Mouse (Mus musculus): ENCODE data around the gene Slmap. TPM values are rescaled to one million over a fixed set of nuclear protein-coding genes. Genes with fewer than 3 reads are reported as not detected.
"Not testable (repeated sequence)": the region's sequence is repeated elsewhere in the genome, so short reads cannot be mapped to it uniquely, and the experiment has no call there.

Gene Slmap
- 10 to 100 TPM; 72.0 to 92.7 TPM for total RNA-seq (2021)
- long read RNA-seq, experiment 1, partial matches to known transcripts = 4 of 22 reads
- long read RNA-seq, experiment 1, other reads (novel, unspliced or antisense) = 18 of 22 reads
- long read RNA-seq, experiment 2, partial matches to known transcripts = 37 of 71 reads
- long read RNA-seq, experiment 2, other reads (novel, unspliced or antisense) = 33 of 71 reads

- peak; percentile 96 for DNase-seq
Measured at GRCm38 (mm10) chr14:26534757-26535479, at the start of gene Slmap. Gene Slmap, minus strand, starts transcription at chr14:26534931.

DNA sequence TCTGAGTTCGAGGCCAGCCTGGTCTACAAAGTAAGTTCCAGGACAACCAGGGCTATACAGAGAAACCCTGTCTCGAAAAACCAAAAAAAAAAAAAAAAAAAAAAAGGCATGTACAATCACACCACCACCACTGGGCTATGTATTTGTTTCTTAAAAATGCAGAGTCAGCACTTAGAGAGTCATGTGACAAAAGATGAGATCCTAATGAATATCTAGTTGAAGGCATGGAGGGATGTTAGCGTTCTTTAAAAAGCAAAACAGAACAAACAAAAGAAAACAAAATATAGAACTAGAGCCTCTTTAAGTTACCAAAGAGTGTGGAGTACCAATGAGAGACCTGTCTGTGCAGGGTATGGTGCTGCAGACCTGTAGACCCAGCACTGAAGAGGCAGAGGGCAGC lies 48.9 kb upstream of the Slmap start:
- no peak for DNase-seq

GRCm38 (mm10) chr14:26579346-26580343 lies 44.9 kb upstream of the Slmap start:
- peak; percentile 91 for DNase-seq

- no peak for DNase-seq
Measured at GRCm38 (mm10) chr14:26578791-26579191, 44.1 kb upstream of the Slmap start.

DNA sequence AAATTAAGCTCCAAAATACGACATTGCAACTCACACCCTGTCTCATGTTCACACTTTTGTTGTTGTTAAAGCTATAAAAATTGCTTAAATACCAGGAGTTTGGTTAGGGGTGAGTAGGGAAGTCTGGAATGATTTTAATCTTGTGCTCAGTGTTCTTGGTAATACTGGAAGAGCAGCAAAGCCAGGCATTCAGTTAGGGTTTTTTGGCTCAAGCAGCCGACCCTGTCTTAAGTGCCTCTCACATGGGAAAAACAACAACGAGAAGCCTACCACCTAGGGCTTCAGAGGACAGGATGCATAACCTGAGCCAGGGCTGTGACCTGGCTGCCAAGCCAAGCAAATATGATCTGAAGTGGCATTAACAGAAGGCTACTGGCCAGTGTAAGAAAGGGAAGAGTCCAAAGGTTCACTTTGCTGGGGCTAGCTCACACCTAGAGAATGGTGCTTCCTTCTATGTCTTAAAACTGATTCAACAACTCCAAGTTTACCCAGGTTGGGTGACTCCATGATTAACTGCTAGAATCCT lies 41.6 kb upstream of the Slmap start:
- DNase-seq = no peak

DNA sequence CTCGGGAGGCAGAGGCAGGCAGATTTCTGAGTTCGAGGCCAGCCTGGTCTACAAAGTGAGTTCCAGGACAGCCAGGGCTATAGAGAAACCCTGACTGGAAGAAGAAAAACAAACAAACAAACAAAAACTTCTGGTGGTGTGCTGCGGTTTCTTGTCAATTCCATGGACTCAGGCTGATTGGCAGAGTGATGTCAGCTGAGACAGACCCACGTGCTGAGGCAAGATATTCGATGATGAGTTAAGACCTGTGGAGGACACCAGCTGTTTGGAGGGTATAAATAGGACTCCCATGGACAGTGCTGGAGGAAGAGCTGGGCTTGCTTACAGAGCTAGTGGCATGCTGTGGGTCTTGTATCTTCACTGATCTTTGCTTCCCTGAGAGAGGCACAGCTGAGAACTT lies 38.8 kb upstream of the Slmap start, which contains the start of gene Dennd6a:
Gene Dennd6a, plus strand, starts transcription at position 301 of the 400 bp plus-strand sequence.
- DNase-seq = not testable (repeated sequence)

- no peak for DNase-seq
Measured at GRCm38 (mm10) chr14:26571951-26572675, 37.4 kb upstream of the Slmap start.

DNA sequence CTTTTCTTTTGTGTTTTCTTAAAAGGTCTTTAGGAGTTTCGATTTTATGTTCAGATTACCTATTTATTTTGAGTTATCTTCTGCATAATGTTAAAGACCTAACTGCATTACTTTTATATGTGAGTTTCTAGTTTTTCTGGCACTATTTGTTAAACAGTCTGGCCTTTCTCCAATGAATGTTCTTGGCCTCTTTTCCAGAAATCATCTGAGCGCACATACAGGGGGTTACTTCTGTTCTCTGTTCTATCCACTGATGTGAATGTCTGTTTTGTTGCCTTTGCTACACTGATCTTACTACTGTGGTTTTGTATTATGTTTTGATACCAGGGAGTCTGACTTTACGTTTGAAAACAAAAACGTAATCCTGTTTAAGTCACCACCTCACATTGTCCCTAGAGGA lies 35.1 kb upstream of the Slmap start:
- no peak for DNase-seq

- DNase-seq = no peak
Measured at GRCm38 (mm10) chr14:26562247-26562646, 27.5 kb upstream of the Slmap start.

DNA sequence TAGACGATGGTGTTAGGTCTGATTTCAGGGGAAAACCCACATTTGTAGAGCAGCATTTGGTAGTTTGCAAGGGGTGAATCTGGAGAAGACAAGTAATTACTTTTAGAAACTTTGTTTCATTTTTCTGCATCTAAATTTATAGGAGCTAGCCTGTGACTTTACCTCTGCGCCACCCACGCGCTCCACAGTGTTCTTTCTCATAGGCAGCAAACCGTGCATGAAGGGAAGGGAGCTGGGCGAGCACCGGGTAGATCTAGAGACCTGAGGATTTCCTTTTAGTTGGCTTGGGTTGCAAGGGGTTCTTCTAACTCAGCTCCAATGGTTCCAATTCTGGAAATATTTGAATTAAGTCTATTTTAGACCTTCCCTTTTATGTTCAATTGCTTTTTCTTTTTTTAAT lies 23.8 kb upstream of the Slmap start:
- no peak for DNase-seq

GRCm38 (mm10) chr14:26557581-26557980 lies 22.9 kb upstream of the Slmap start:
- no peak for DNase-seq

DNA sequence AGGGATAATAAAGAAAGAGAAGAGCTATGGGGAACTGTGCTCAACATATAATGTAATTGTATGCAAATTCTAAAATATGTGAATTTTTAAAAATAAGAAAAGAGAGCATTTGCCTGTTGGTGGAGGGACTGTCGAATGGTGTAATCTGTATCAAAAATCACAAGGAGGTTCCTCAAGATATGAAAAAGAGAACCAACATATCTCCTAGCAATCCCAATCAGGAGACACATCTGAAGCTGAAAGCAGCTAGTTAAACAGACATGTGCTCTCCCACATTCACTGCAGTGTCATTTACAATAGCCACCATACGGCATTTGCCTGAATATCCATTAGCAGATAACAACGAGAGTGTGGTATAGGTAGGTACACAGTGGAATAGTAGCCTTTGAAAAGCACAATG lies 18.1 kb upstream of the Slmap start:
- no peak for DNase-seq

- DNase-seq = no peak
Measured at GRCm38 (mm10) chr14:26552441-26552840, 17.7 kb upstream of the Slmap start.

- no peak for DNase-seq
Measured at GRCm38 (mm10) chr14:26550712-26551111, 16.0 kb upstream of the Slmap start.

DNA sequence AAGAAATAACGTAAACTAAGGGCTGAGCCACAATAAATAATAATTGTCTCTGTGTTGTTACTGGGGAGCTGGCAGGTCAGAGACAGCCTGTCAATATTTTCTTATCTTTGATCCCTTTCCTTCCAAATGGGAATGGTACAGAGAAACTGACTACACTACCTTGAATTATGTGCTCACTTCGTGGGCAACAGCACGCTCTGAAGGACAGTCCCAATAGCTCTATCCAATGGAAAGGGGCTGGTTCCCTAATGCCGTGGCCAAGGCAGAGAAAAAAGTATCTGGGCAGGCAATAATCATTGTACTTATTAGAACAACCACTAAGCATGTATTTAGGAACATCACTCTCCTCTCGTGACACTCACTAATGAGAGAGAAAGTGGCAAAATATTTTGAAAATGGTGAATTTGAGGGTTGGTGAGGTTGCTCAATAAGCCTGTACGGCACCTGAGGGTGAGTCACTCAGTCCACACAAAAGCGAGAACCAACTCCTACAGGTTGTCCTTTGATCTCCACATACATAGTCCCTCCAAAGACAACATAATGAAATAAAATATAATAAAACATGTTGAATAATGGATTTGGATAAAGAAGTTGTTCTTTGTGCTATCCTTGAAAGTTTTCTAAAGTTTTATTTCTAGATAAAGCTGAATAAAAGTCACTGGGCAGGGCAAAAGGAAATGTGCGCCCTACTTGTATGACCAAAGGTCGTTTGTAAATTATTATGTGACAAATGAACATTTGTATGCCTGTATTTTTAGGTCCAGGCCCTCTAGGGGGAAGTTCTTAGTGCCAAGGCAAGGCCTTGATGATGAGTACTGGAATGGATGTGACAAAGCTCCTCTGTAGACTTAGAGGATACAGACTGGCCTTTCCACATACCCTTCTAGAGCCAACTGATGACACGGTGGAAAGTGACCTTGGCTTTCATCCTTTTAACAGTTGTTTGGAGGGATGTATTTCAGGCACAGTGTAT lies 13.1 kb upstream of the Slmap start:
- no peak for DNase-seq

DNA sequence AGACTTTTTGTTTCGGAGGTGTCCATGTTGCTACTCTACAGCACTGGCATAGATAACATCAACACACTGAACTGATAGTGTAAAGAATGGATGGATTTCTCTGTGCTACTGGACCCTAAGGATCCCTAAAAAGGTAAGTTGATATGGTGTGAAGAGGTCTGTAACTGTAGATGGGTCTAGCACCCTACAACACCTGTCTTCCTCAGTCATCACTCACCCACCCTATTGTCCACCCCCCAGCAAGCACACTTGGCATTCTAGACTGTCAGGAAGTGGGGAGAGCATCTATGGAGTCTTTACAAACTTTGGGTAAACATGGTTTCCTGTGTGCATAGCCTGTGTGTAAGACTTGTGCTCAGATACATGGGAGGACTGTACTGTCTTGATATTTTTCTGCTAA lies 7.4 kb upstream of the Slmap start:
- no peak for DNase-seq

GRCm38 (mm10) chr14:26540577-26540976 lies 5.8 kb upstream of the Slmap start:
- peak; percentile 27 for DNase-seq

DNA sequence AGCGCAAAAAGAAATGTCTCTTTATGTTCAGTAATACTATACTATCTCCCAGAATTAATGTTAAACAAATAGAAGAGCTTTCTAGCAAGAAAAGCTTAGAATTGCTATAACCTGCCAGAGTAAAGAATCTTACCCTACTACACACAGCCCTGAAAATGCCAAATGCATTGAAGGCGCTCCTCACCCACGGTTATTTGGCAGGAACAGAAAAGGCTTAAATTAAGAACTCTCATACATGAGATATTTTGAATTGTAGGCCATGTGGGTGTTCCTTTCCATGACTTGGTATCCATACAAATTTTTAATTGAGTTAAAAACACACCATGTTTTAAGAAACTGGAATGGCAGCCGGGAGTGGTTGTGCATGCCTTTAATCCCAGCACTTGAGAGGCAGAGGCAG lies 4.5 kb upstream of the Slmap start:
- no peak for DNase-seq

DNA sequence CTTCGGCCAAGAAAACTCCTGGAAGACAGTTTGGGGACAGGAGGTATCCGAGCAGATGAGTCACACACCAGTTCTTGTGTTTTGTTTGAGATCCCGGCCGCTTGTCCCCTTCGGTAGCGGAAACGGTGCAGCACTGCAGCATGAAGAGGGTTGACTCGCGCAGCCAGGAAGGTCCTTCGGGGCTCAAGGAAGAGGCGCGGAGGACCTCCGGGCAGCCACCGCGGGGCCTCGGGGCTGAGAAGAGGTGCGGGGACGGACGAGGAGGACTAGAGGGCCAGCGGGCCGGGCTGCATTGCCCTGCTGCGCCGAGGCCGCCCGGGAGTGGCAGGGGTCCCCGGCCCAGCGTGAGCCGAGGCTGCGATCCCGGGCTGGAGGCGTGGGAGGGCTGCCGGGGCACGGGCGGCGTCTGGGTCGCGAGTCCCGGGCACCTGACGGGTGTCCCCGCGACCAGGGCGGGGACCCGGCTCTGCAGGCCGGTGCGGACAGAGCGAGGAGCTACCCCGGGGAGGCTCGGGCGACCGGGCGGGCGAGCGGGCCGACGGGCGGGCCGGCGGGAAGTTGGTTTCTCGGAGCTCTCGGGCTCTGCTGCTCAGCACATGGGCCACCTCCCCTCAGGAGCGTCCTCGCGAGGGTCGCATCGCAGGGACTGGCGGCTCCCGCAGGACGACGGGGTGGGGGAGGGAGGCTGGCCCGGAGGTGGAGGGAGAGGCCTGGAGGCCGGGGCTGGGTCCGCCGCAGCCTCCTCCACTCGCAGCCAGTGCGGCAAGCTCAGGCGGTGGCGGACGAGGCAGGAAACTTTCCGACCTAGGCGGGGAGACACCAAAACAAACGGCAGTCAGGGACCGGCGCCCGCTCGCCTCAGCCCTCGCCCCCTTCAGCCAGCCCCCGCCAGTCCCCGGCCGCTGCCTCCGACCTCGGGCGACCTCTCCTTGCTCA lies 642 bp downstream of the Slmap start:
- peak; percentile 31 for DNase-seq

Measured in gastrocnemius, postnatal 25 days (tissue).